Mouse (Mus musculus) ES-Bruce4 (cell line): ENCODE data around the gene Ksr2.

ENCODE experiments used
- EP300 ChIP-seq: IDR thresholded peaks from 2 replicates; pipeline ENCODE4 v1.6.1; 2011; ENCODE audit warnings: low read depth, low read length; ENCODE audit not compliant: insufficient read depth
- POLR2A ChIP-seq: IDR thresholded peaks from one replicate; pipeline ENCODE4 v1.8.1; 2011; ENCODE audit warnings: low read length; ENCODE audit not compliant: insufficient read depth

DNA sequence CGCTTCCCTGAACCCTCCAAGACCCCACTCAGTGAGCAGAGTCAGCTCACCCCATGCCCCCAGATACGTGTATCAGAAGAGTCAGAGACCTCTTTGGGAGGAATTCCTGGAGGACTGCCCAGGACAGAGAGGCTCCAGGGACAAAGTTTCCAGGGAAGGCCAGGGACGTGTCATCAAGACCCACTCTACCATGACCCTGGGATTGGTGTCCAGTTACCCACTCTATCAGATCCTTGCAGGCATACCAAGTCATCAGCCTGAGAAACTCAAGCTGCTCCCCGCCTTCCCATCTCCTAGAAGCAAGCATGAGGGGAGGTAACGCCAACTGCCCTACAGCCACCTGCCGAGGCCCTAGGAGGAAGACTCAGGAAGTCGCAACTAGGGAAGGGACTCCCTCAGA, 406.6 kb downstream of the Ksr2 start:
- TF ChIP-seq POLR2A, result no peak
- TF ChIP-seq EP300, result no peak
